Mouse (Mus musculus): ENCODE results near the gene Whamm.

DNA sequence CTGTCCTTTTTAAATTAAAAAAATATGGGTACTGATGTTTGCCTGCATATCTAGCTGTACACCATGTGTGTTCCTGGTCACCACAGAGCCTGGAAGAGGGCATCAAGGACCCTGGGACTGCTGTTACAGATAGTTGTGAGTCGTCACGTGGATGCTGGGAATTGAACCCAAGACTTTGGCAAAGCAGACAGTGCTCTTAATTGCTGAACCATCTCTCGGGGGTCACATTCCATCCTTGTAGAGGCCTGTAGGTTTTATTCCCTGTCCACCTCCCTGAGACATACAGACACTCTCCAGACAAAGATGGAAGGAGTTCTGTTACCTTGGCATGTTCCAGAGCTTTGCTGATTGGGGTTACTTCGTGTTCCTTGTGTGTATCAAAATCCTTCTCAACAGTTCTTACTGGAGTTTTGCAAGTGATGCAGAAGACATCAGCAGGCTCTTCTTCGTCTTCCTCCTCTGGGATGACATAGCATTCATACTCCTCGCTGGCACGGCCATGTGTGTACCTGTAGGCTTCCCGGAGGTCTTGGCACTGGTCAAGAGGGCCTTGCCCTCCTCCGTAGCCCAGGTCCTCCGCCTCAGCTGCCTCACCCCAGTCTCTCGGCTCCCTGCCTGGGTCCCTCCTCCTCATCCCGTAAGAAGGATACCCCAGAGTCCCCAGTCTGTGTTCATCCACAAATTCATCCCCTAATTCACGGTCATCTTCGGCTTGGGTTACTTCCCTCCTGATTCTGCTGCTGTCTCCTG lies 11.7 kb upstream of the Whamm start:
- TF ChIP-seq CTCF (IDR thresholded peaks at IDR 0.05; ENCODE audit: low read depth), result no peak
- no peak for TF ChIP-seq EP300 (IDR thresholded peaks at IDR 0.05; ENCODE audit: low read depth)

Data from liver, postnatal 0 days (tissue).